Comparison of ENCODE assay signal across 9 mouse cellular contexts in genomic region chr2:37776016-37776415, GRCm38 (mm10). TPM values are rescaled to one million over a fixed set of nuclear protein-coding genes. Genes with fewer than 3 reads are reported as not detected.
DNase-seq lines count a peak whose midpoint lies in the region; ATAC-seq and TF ChIP-seq lines count a peak whose summit lies in the region.
"Had no signal": no experiment of that assay in that cellular context is flagged by ENCODE, and none has a peak within 500 bp of the region (broad histone marks: within the 10 kb centered on the region; RNA-seq: fewer than 3 reads in every experiment).

Gene Crb2, plus strand, starts transcription at chr2:37776249.

- TF ChIP-seq CTCF in cerebellum, adult 2 months (IDR thresholded peaks at IDR 0.05; ENCODE audit: borderline replicate concordance, insufficient read depth, low read depth, low read length), result no peak

- DNase-seq in kidney, postnatal 4 days, result peak; percentile 57 to 72
- DNase-seq in kidney, postnatal 14 days, result no peak
- DNase-seq in liver, embryonic 11.5 days (ENCODE audit: low spot score), result peak; percentile 70
- DNase-seq in urinary bladder, postnatal 10 days (ENCODE audit: low spot score), result no peak
- DNase-seq in layer of hippocampus, postnatal 14 days (ENCODE audit: low spot score in 2 of 2), result no peak
- no peak for DNase-seq in cerebellum, adult 2 months

- ATAC-seq in forebrain, embryonic 12.5 days (ENCODE audit: low FRiP score), result peak; percentile 36
- peak; percentile 18; the same call in 1 of the 2 replicates for ATAC-seq in liver, embryonic 11.5 days (replicated peaks; ENCODE audit: low FRiP score)
- no peak for ATAC-seq in stomach, embryonic 15.5 days (ENCODE audit: insufficient read depth, low FRiP score, low read depth)
- ATAC-seq: Patski had no signal

- TF ChIP-seq POLR2A in cerebellum, adult 2 months (IDR thresholded peaks at IDR 0.05; ENCODE audit: borderline replicate concordance, insufficient read depth, low read length), result no peak

- H3K36me3 ChIP-seq in forebrain, embryonic 12.5 days (replicated peaks), result no peaks in the 10 kb centered on the region
- H3K36me3 ChIP-seq in liver, embryonic 11.5 days (ENCODE audit: control insufficient read depth, insufficient read depth, low read length), result no peaks in the 10 kb centered on the region
- no peaks in the 10 kb centered on the region for H3K36me3 ChIP-seq in stomach, embryonic 15.5 days

- H3K9ac ChIP-seq in forebrain, embryonic 12.5 days, result peak within 1 kb of the TSS; percentile 79
- H3K9ac ChIP-seq in liver, embryonic 11.5 days (ENCODE audit: low read depth, low read length), result 0 out of 2 replicates have a peak within 1 kb of the TSS, but pooled peaks have one; percentile 41
- no peak within 1 kb of the TSS for H3K9ac ChIP-seq in stomach, embryonic 15.5 days

- H3K27ac ChIP-seq in forebrain, embryonic 12.5 days, result peak within 1 kb of the TSS; percentile 95
- no peak within 1 kb of the TSS for H3K27ac ChIP-seq in liver, embryonic 11.5 days (ENCODE audit: low read depth, low read length)
- no peak within 1 kb of the TSS for H3K27ac ChIP-seq in stomach, embryonic 15.5 days
- H3K27ac ChIP-seq in cerebellum, adult 2 months (ENCODE audit: insufficient read depth, low read length), result no peak within 1 kb of the TSS

- no peaks in the 10 kb centered on the region for H3K9me3 ChIP-seq in forebrain, embryonic 12.5 days
- no peaks in the 10 kb centered on the region for H3K9me3 ChIP-seq in liver, embryonic 11.5 days (ENCODE audit: control insufficient read depth, low read length)
- no peaks in the 10 kb centered on the region for H3K9me3 ChIP-seq in stomach, embryonic 15.5 days

- peak within 1 kb of the TSS; percentile 62 for H3K4me3 ChIP-seq in forebrain, embryonic 12.5 days (replicated peaks)
- H3K4me3 ChIP-seq in liver, embryonic 11.5 days (ENCODE audit: low read depth, low read length), result peak within 1 kb of the TSS; percentile 46
- peak within 1 kb of the TSS; percentile 30 for H3K4me3 ChIP-seq in stomach, embryonic 15.5 days (replicated peaks)
- no peak within 1 kb of the TSS for H3K4me3 ChIP-seq in cerebellum, adult 2 months (replicated peaks; ENCODE audit: insufficient read depth, low read depth, low read length)

- WGBS in forebrain, embryonic 12.5 days, result under 1% methylated on average over 16 of the region's 18 CpGs
- 3% methylated on average over 18 of the region's 18 CpGs for WGBS in liver, embryonic 11.5 days
- 7% methylated on average over 18 of the region's 18 CpGs for WGBS in stomach, embryonic 15.5 days
- 61% methylated on average over 18 of the region's 18 CpGs for WGBS in cerebellum, adult 2 months

- peak within 1 kb of the TSS; percentile 71 for H3K4me2 ChIP-seq in forebrain, embryonic 12.5 days
- peak within 1 kb of the TSS; percentile 61 for H3K4me2 ChIP-seq in liver, embryonic 11.5 days
- peak within 1 kb of the TSS; percentile 58 for H3K4me2 ChIP-seq in stomach, embryonic 15.5 days

- H3K4me1 ChIP-seq in forebrain, embryonic 12.5 days, result peaks cover 71% of the 10 kb centered on the region
- peaks cover 34% of the 10 kb centered on the region for H3K4me1 ChIP-seq in liver, embryonic 11.5 days (replicated peaks; ENCODE audit: control insufficient read depth, insufficient read depth, low read length)
- peaks cover 33% of the 10 kb centered on the region for H3K4me1 ChIP-seq in stomach, embryonic 15.5 days
- H3K4me1 ChIP-seq in cerebellum, adult 2 months (ENCODE audit: control insufficient read depth, insufficient read depth, low read length), result peaks cover 17% of the 10 kb centered on the region

- H3K27me3 ChIP-seq in forebrain, embryonic 12.5 days, result peaks cover 6% of the 10 kb centered on the region; the same call in 1 of the 2 replicates
- 0 out of 2 replicates have a peak, but pooled peaks cover 6% of the 10 kb centered on the region for H3K27me3 ChIP-seq in liver, embryonic 11.5 days (replicated peaks; ENCODE audit: control insufficient read depth, insufficient read depth, low read length)
- peaks cover 27% of the 10 kb centered on the region for H3K27me3 ChIP-seq in stomach, embryonic 15.5 days (replicated peaks)
- H3K27me3 ChIP-seq in cerebellum, adult 2 months (ENCODE audit: control insufficient read depth, insufficient read depth, low read length), result no peaks in the 10 kb centered on the region
- H3K27me3 ChIP-seq: Patski had no signal

RNA-seq across cellular contexts. Expression of gene Crb2, which starts in this region (rescaled TPM):
- polyA plus RNA-seq in forebrain, embryonic 12.5 days (2016; fragmentation: Nextera tagmentation; extraction: Ambion mirVana), result 24.8 and 24.9 TPM in 2 replicates
- 4.8 and 5.0 TPM in 2 replicates for polyA plus RNA-seq in liver, embryonic 11.5 days (2014; fragmentation: Nextera tagmentation; extraction: Ambion mirVana)
- polyA plus RNA-seq in stomach, embryonic 15.5 days (2015; fragmentation: Nextera tagmentation; extraction: Ambion mirVana), result 1.8 and 2.0 TPM in 2 replicates
- 1 to 10 TPM; 6.6 to 8.5 TPM for total RNA-seq in layer of hippocampus, postnatal 14 days (2021)
- polyA plus RNA-seq in cerebellum, adult 2 months (2012; rRNA removed), result 1.1 and 1.4 TPM in 2 replicates

Comparison
In these comparisons a context has a peak if more than half of its experiments do, and no peak if none do; other contexts are left out.
1. DNase-seq: peak in kidney, postnatal 4 days (2 of 2) and liver, embryonic 11.5 days (single experiment); none in kidney, postnatal 14 days (single experiment), urinary bladder, postnatal 10 days (single experiment), layer of hippocampus, postnatal 14 days (0 of 2) and cerebellum, adult 2 months (0 of 2).
2. Peak in every context shown above with its lines, with median percentiles within 50 percentile points of each other: H3K4me2 ChIP-seq.